Mouse (Mus musculus): ENCODE results near the gene Tmprss5. TPM values are rescaled to one million over a fixed set of nuclear protein-coding genes. Genes with fewer than 3 reads are reported as not detected.

Gene Tmprss5
- total and polyA plus RNA-seq, 2 experiments from 2014 or later, result 0.86 to 1.5 TPM

GRCm38 (mm10) chr9:49111296-49111695 is 30.2 kb downstream of the Tmprss5 start:
- no peaks in the 10 kb centered on the region for H3K27me3 ChIP-seq (ENCODE audit: insufficient read depth, low read length)
- H3K4me3 ChIP-seq (ENCODE audit: low read length), result no peak overlapping the region
- no peak overlapping the region for H3K4me2 ChIP-seq (ENCODE audit: low read depth, low read length)
- no peak overlapping the region for H3K9ac ChIP-seq (replicated peaks; ENCODE audit: low read length)
- H3K36me3 ChIP-seq (ENCODE audit: insufficient read depth, low read length), result no peaks in the 10 kb centered on the region
- DNase-seq (ENCODE audit: low spot score), result no peak
- no peaks in the 10 kb centered on the region for H3K4me1 ChIP-seq (ENCODE audit: insufficient read depth, low read length)
- H3K9me3 ChIP-seq (ENCODE audit: low read length), result no peaks in the 10 kb centered on the region
- no peak for ATAC-seq
- TF ChIP-seq CTCF (IDR thresholded peaks at IDR 0.05; ENCODE audit: low read depth), result no peak
- 89% methylated on average over 5 of the region's 5 CpGs for WGBS
- no peak overlapping the region for H3K27ac ChIP-seq

GRCm38 (mm10) chr9:49118271-49118825 is 37.3 kb downstream of the Tmprss5 start:
- H3K9me3 ChIP-seq (ENCODE audit: low read length), result no peaks in the 10 kb centered on the region

DNA sequence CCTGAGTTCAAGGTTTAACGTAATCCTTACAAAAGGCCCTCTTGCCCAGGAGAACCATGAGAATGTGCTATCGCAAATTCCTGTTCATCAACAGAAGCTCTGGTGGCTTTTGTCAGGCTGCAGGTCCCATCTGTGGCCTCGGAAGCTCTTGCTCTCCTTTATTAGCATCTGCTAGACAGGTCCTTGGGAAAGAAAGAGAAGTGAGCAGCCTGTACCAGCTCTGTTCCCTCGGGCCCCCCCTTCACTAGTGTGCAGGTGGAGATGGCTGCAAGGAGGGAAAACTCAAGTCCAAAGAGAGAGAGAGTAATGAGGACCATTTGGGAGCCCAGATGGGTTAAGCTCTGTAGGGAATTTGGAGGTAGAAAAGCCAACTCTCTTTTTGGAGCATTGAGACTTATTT is 38.7 kb downstream of the Tmprss5 start:
- TF ChIP-seq CTCF (IDR thresholded peaks at IDR 0.05; ENCODE audit: low read depth), result no peak
- Histone ChIP-seq H3K27me3 (ENCODE audit: insufficient read depth, low read length) (no peaks in the 10 kb centered on the region), H3K4me2 (ENCODE audit: low read depth, low read length) (no peak overlapping the region), H3K9ac (replicated peaks; ENCODE audit: low read length) (no peak overlapping the region), H3K4me1 (ENCODE audit: insufficient read depth, low read length) (no peaks in the 10 kb centered on the region), H3K36me3 (ENCODE audit: insufficient read depth, low read length) (no peaks in the 10 kb centered on the region), H3K9me3 (ENCODE audit: low read length) (no peaks in the 10 kb centered on the region), H3K27ac (no peak overlapping the region), H3K4me3 (ENCODE audit: low read length) (no peak overlapping the region)
- WGBS, result 76% methylated on average over 4 of the region's 4 CpGs
- DNase-seq (ENCODE audit: low spot score), result no peak
- ATAC-seq, result no peak

More at GRCm38 (mm10) chr9:49118271-49118825, 37.3 kb downstream of the Tmprss5 start:
- ATAC-seq, result no peak
- WGBS, result 42% methylated on average over 3 of the region's 3 CpGs
- no peaks in the 10 kb centered on the region for H3K36me3 ChIP-seq (ENCODE audit: insufficient read depth, low read length)
- H3K27ac ChIP-seq, result no peak overlapping the region
- no peaks in the 10 kb centered on the region for H3K27me3 ChIP-seq (ENCODE audit: insufficient read depth, low read length)
- H3K4me3 ChIP-seq (ENCODE audit: low read length), result no peak overlapping the region
- no peak for TF ChIP-seq CTCF (IDR thresholded peaks at IDR 0.05; ENCODE audit: low read depth)
- no peak for DNase-seq (ENCODE audit: low spot score)
- H3K9ac ChIP-seq (replicated peaks; ENCODE audit: low read length), result no peak overlapping the region
- no peaks in the 10 kb centered on the region for H3K4me1 ChIP-seq (ENCODE audit: insufficient read depth, low read length)
- no peak overlapping the region for H3K4me2 ChIP-seq (ENCODE audit: low read depth, low read length)

DNA sequence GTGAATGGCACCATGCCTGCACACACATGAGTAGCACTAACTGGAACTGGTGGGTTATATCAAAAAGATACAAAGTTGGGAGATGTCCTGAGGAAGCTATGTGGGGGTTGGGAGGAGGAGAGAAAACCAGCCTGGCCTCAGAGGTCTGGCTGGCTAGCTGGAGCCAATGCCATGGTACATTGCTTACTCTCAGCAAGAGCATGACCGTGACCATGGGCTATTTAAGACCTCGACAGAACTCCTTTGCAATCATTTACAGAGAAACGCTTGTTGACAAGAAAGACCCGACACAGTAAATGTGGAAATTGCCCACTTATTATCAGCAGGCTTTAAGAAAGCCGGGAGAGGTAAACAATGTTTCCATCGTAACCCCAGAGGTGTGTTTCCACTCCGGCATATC is 44.6 kb downstream of the Tmprss5 start:
- Histone ChIP-seq H3K27me3 (ENCODE audit: insufficient read depth, low read length) (no peaks in the 10 kb centered on the region), H3K27ac (no peak overlapping the region), H3K9ac (replicated peaks; ENCODE audit: low read length) (no peak overlapping the region), H3K4me3 (ENCODE audit: low read length) (no peak overlapping the region), H3K4me1 (ENCODE audit: insufficient read depth, low read length) (no peaks in the 10 kb centered on the region), H3K36me3 (ENCODE audit: insufficient read depth, low read length) (no peaks in the 10 kb centered on the region), H3K9me3 (ENCODE audit: low read length) (no peaks in the 10 kb centered on the region), H3K4me2 (ENCODE audit: low read depth, low read length) (no peak overlapping the region)
- ATAC-seq, result no peak
- WGBS, result 52% methylated on average over 7 of the region's 7 CpGs
- DNase-seq (ENCODE audit: low spot score), result no peak
- TF ChIP-seq CTCF (IDR thresholded peaks at IDR 0.05; ENCODE audit: low read depth), result no peak

- TF ChIP-seq CTCF (IDR thresholded peaks at IDR 0.05; ENCODE audit: low read depth), result no peak
- no peak overlapping the region for H3K27ac ChIP-seq
- ATAC-seq (no peak), DNase-seq (ENCODE audit: low spot score) (no peak)
- WGBS, result 22% methylated on average over 5 of the region's 5 CpGs
- no peaks in the 10 kb centered on the region for H3K27me3 ChIP-seq (ENCODE audit: insufficient read depth, low read length)
- H3K36me3 ChIP-seq (ENCODE audit: insufficient read depth, low read length), result no peaks in the 10 kb centered on the region
- no peaks in the 10 kb centered on the region for H3K9me3 ChIP-seq (ENCODE audit: low read length)
- H3K4me2 ChIP-seq (ENCODE audit: low read depth, low read length), result no peak overlapping the region
- no peak overlapping the region for H3K9ac ChIP-seq (replicated peaks; ENCODE audit: low read length)
- no peaks in the 10 kb centered on the region for H3K4me1 ChIP-seq (ENCODE audit: insufficient read depth, low read length)
- H3K4me3 ChIP-seq (ENCODE audit: low read length), result no peak overlapping the region
Observed at GRCm38 (mm10) chr9:49130514-49131010, 49.5 kb downstream of the Tmprss5 start.

DNA sequence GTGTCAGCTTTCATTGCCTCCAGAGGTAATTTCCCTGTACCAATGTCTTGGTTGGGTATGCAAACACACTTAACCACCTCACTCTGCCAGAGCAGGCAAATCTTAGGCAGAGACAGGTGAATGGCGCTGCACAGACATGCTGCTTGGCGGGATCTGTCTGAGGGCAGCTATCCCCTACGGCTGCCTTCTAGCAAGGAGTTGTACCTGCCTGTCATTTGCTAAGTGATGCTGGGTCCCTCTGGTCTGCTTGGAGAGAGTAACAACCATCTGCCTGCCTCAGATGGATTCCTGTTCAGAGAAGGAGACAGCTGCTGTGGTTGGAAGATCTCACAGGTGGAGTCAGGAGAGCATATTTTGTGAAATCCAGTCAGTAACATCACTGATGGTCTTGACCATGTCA is 62.8 kb downstream of the Tmprss5 start:
- TF ChIP-seq CTCF (IDR thresholded peaks at IDR 0.05; ENCODE audit: low read depth), result no peak
- Histone ChIP-seq H3K4me1 (ENCODE audit: insufficient read depth, low read length) (no peaks in the 10 kb centered on the region), H3K4me2 (ENCODE audit: low read depth, low read length) (no peak overlapping the region), H3K4me3 (ENCODE audit: low read length) (no peak overlapping the region), H3K27me3 (ENCODE audit: insufficient read depth, low read length) (no peaks in the 10 kb centered on the region), H3K9me3 (ENCODE audit: low read length) (no peaks in the 10 kb centered on the region), H3K36me3 (ENCODE audit: insufficient read depth, low read length) (no peaks in the 10 kb centered on the region), H3K9ac (replicated peaks; ENCODE audit: low read length) (no peak overlapping the region), H3K27ac (no peak overlapping the region)
- no peak for ATAC-seq
- DNase-seq (ENCODE audit: low spot score), result no peak
- 80% methylated on average over 3 of the region's 3 CpGs for WGBS

GRCm38 (mm10) chr9:49145776-49146175 is 64.7 kb downstream of the Tmprss5 start:
- no peak overlapping the region for H3K4me3 ChIP-seq (ENCODE audit: low read length)
- H3K4me1 ChIP-seq (ENCODE audit: insufficient read depth, low read length), result no peaks in the 10 kb centered on the region
- no peaks in the 10 kb centered on the region for H3K27me3 ChIP-seq (ENCODE audit: insufficient read depth, low read length)
- WGBS, result 69% methylated on average over 8 of the region's 8 CpGs
- no peak overlapping the region for H3K4me2 ChIP-seq (ENCODE audit: low read depth, low read length)
- H3K9me3 ChIP-seq (ENCODE audit: low read length), result no peaks in the 10 kb centered on the region
- TF ChIP-seq CTCF (IDR thresholded peaks at IDR 0.05; ENCODE audit: low read depth), result no peak
- no peaks in the 10 kb centered on the region for H3K36me3 ChIP-seq (ENCODE audit: insufficient read depth, low read length)
- no peak for DNase-seq (ENCODE audit: low spot score)
- H3K9ac ChIP-seq (replicated peaks; ENCODE audit: low read length), result no peak overlapping the region
- no peak for ATAC-seq
- no peak overlapping the region for H3K27ac ChIP-seq

Data from hindbrain, postnatal 0 days (tissue).